Comparison of ENCODE assay signal across 24 mouse cellular contexts in genomic region chr7:99427987-99428386, GRCm38 (mm10). TPM values are rescaled to one million over a fixed set of nuclear protein-coding genes. Genes with fewer than 3 reads are reported as not detected.
DNase-seq lines count a peak whose midpoint lies in the region; ATAC-seq and TF ChIP-seq lines count a peak whose summit lies in the region.
"Had no signal": no experiment of that assay in that cellular context is flagged by ENCODE, and none has a peak within 500 bp of the region (broad histone marks: within the 10 kb centered on the region; RNA-seq: fewer than 3 reads in every experiment).

No protein-coding gene starts in this region.

- no peak for ATAC-seq in forebrain, postnatal 0 days
- ATAC-seq in hindbrain, embryonic 14.5 days (ENCODE audit: low FRiP score) = no peak
- no peak for ATAC-seq in inflammation-experienced regulatory T-cells, adult 6 months
- ATAC-seq: forebrain, embryonic 13.5 days; forebrain, embryonic 15.5 days had no signal

- H3K9ac ChIP-seq in forebrain, postnatal 0 days = no peak overlapping the region
- H3K9ac ChIP-seq in hindbrain, embryonic 14.5 days = no peak overlapping the region
- H3K9ac ChIP-seq: embryonic facial prominence, embryonic 13.5 days; embryonic facial prominence, embryonic 15.5 days; forebrain, embryonic 13.5 days; forebrain, embryonic 15.5 days had no signal

- no peaks in the 10 kb centered on the region for H3K27me3 ChIP-seq in forebrain, embryonic 10.5 days (ENCODE audit: poor library complexity, severe bottlenecking)
- no peaks in the 10 kb centered on the region for H3K27me3 ChIP-seq in forebrain, postnatal 0 days (ENCODE audit: insufficient read depth, low read length)
- no peaks in the 10 kb centered on the region for H3K27me3 ChIP-seq in hindbrain, embryonic 10.5 days (ENCODE audit: insufficient read depth, poor library complexity, severe bottlenecking)
- no peaks in the 10 kb centered on the region for H3K27me3 ChIP-seq in hindbrain, embryonic 14.5 days (ENCODE audit: control insufficient read depth, insufficient read depth, low read length)
- H3K27me3 ChIP-seq: embryonic facial prominence, embryonic 13.5 days; embryonic facial prominence, embryonic 15.5 days; forebrain, embryonic 13.5 days; forebrain, embryonic 15.5 days had no signal

- no peaks in the 10 kb centered on the region for H3K9me3 ChIP-seq in forebrain, embryonic 10.5 days
- H3K9me3 ChIP-seq in forebrain, postnatal 0 days (ENCODE audit: low read length) = no peaks in the 10 kb centered on the region
- H3K9me3 ChIP-seq in hindbrain, embryonic 10.5 days = no peaks in the 10 kb centered on the region
- no peaks in the 10 kb centered on the region for H3K9me3 ChIP-seq in hindbrain, embryonic 14.5 days (ENCODE audit: control insufficient read depth, low read length)
- H3K9me3 ChIP-seq: embryonic facial prominence, embryonic 13.5 days; embryonic facial prominence, embryonic 15.5 days; forebrain, embryonic 13.5 days; forebrain, embryonic 15.5 days had no signal

- H3K4me1 ChIP-seq in forebrain, embryonic 10.5 days = peaks cover 57% of the 10 kb centered on the region
- H3K4me1 ChIP-seq in forebrain, postnatal 0 days (ENCODE audit: insufficient read depth) = peaks cover 10% of the 10 kb centered on the region; the same call in 1 of the 2 replicates
- H3K4me1 ChIP-seq in hindbrain, embryonic 10.5 days (replicated peaks) = peaks cover 60% of the 10 kb centered on the region
- H3K4me1 ChIP-seq in hindbrain, embryonic 14.5 days (replicated peaks; ENCODE audit: control insufficient read depth, insufficient read depth, low read length) = peaks cover 18% of the 10 kb centered on the region

- H3K36me3 ChIP-seq in forebrain, embryonic 10.5 days (replicated peaks) = peaks cover 4% of the 10 kb centered on the region; the same call in 1 of the 2 replicates
- H3K36me3 ChIP-seq in forebrain, postnatal 0 days (ENCODE audit: insufficient read depth) = peaks cover 5% of the 10 kb centered on the region; the same call in 1 of the 2 replicates
- peaks cover 44% of the 10 kb centered on the region for H3K36me3 ChIP-seq in hindbrain, embryonic 10.5 days
- H3K36me3 ChIP-seq in hindbrain, embryonic 14.5 days (replicated peaks; ENCODE audit: control insufficient read depth, insufficient read depth) = peaks cover 3% of the 10 kb centered on the region; the same call in 1 of the 2 replicates
- H3K36me3 ChIP-seq: embryonic facial prominence, embryonic 13.5 days; embryonic facial prominence, embryonic 15.5 days; forebrain, embryonic 15.5 days had no signal

- TF ChIP-seq CTCF in forebrain, postnatal 0 days (IDR thresholded peaks at IDR 0.05; ENCODE audit: low read depth) = no peak

- H3K4me3 ChIP-seq in forebrain, embryonic 10.5 days = no peak overlapping the region
- no peak overlapping the region for H3K4me3 ChIP-seq in forebrain, postnatal 0 days (ENCODE audit: low read depth, low read length)
- no peak overlapping the region for H3K4me3 ChIP-seq in hindbrain, embryonic 10.5 days
- H3K4me3 ChIP-seq in hindbrain, embryonic 14.5 days (replicated peaks; ENCODE audit: low read length) = no peak overlapping the region
- H3K4me3 ChIP-seq: embryonic facial prominence, embryonic 13.5 days; embryonic facial prominence, embryonic 15.5 days; erythroblast, embryonic 14.5 days; forebrain, embryonic 13.5 days; forebrain, embryonic 15.5 days had no signal

- no peak overlapping the region for H3K4me2 ChIP-seq in forebrain, postnatal 0 days (ENCODE audit: low read depth)
- H3K4me2 ChIP-seq in hindbrain, embryonic 14.5 days (replicated peaks) = no peak overlapping the region
- H3K4me2 ChIP-seq: embryonic facial prominence, embryonic 13.5 days; embryonic facial prominence, embryonic 15.5 days; forebrain, embryonic 13.5 days; forebrain, embryonic 15.5 days had no signal

- no peak for DNase-seq in forebrain, embryonic 10.5 days (ENCODE audit: extremely low spot score, low spot score)
- no peak for DNase-seq in forebrain, postnatal 0 days
- DNase-seq in hindbrain, embryonic 10.5 days (ENCODE audit: low spot score) = no peak
- DNase-seq in hindbrain, embryonic 14.5 days (ENCODE audit: low spot score) = no peak
- DNase-seq: adrenal gland, adult 2 months; adrenal gland, postnatal 10 days; adrenal gland, postnatal 25 days; B cell, adult 2 months; cerebellum, adult 11 months; cerebellum, adult 18-20 months; cerebellum, adult 8-10 months; cerebellum, adult 9-11 months; cerebellum, postnatal 14 days; cerebellum, postnatal 36 days; embryo, embryonic 11 days had no signal

- H3K27ac ChIP-seq in forebrain, embryonic 10.5 days = peak overlapping the region; percentile 40; the same call in 1 of the 2 replicates
- H3K27ac ChIP-seq in forebrain, postnatal 0 days (ENCODE audit: low read depth, low read length) = no peak overlapping the region
- H3K27ac ChIP-seq in hindbrain, embryonic 10.5 days = 0 out of 2 replicates have a peak overlapping the region, but pooled peaks have one; percentile 5
- no peak overlapping the region for H3K27ac ChIP-seq in hindbrain, embryonic 14.5 days
- H3K27ac ChIP-seq: embryonic facial prominence, embryonic 13.5 days; embryonic facial prominence, embryonic 15.5 days; forebrain, embryonic 15.5 days had no signal

- WGBS in forebrain, embryonic 10.5 days = 95% methylated on average over 3 of the region's 3 CpGs
- WGBS in forebrain, postnatal 0 days = 89% methylated on average over 3 of the region's 3 CpGs
- WGBS in hindbrain, embryonic 10.5 days = 91% methylated on average over 3 of the region's 3 CpGs
- 96% methylated on average over 3 of the region's 3 CpGs for WGBS in hindbrain, embryonic 14.5 days

RNA-seq across cellular contexts. Expression of gene Klhl35, which starts 37.8 kb away (rescaled TPM):
- polyA plus RNA-seq in forebrain, embryonic 10.5 days (2016; fragmentation: Nextera tagmentation; extraction: Ambion mirVana) = 0.75 and 0.97 TPM in 2 replicates
- 3.8 and 4.5 TPM in 2 replicates for total RNA-seq in forebrain, postnatal 0 days (2014; rRNA removed)
- 3.1 and 3.4 TPM in 2 replicates for polyA plus RNA-seq in forebrain, postnatal 0 days (2015; fragmentation: Nextera tagmentation; extraction: Ambion mirVana)
- polyA plus RNA-seq in hindbrain, embryonic 10.5 days (2016; fragmentation: Nextera tagmentation; extraction: Ambion mirVana) = 5.9 and 24.4 TPM in 2 replicates
- polyA plus RNA-seq in hindbrain, embryonic 14.5 days (2014; fragmentation: Nextera tagmentation; extraction: Ambion mirVana) = 4.1 and 4.7 TPM in 2 replicates
- under 1 TPM in 1 of 3 experiments, not detected in 2; 0.52 TPM for polyA plus RNA-seq in inflammation-experienced regulatory T-cells, adult 6 months (2017; shearing (Covaris generic))
- total RNA-seq: common myeloid progenitor, adult 5-6 weeks; MEL had no signal
- polyA plus RNA-seq: CD4-positive, CD25-positive, alpha-beta regulatory T cell, adult 4 months; erythroblast, embryonic 14.5 days had no signal

RNA-seq across cellular contexts. Expression of gene Gdpd5, which starts 46.8 kb away (rescaled TPM):
- 12.7 and 15.9 TPM in 2 replicates for polyA plus RNA-seq in forebrain, embryonic 10.5 days (2016; fragmentation: Nextera tagmentation; extraction: Ambion mirVana)
- total RNA-seq in forebrain, postnatal 0 days (2014; rRNA removed) = 36.2 and 41.2 TPM in 2 replicates
- 30.9 and 38.2 TPM in 2 replicates for polyA plus RNA-seq in forebrain, postnatal 0 days (2015; fragmentation: Nextera tagmentation; extraction: Ambion mirVana)
- polyA plus RNA-seq in hindbrain, embryonic 10.5 days (2016; fragmentation: Nextera tagmentation; extraction: Ambion mirVana) = 33.8 and 43.8 TPM in 2 replicates
- polyA plus RNA-seq in hindbrain, embryonic 14.5 days (2014; fragmentation: Nextera tagmentation; extraction: Ambion mirVana) = 37.7 and 46.2 TPM in 2 replicates
- polyA plus RNA-seq in inflammation-experienced regulatory T-cells, adult 6 months (2017; shearing (Covaris generic)) = 10 to 100 TPM; 15.1 to 29.0 (median 17.5) TPM
- total RNA-seq: common myeloid progenitor, adult 5-6 weeks had no signal

RNA-seq across cellular contexts. Expression of gene Rps3, which starts 55.6 kb away (rescaled TPM):
- 762 and 795 TPM in 2 replicates for polyA plus RNA-seq in forebrain, embryonic 10.5 days (2016; fragmentation: Nextera tagmentation; extraction: Ambion mirVana)
- 1,114 and 1,634 TPM in 2 replicates for total RNA-seq in forebrain, postnatal 0 days (2014; rRNA removed)
- polyA plus RNA-seq in forebrain, postnatal 0 days (2015; fragmentation: Nextera tagmentation; extraction: Ambion mirVana) = 543 and 688 TPM in 2 replicates
- polyA plus RNA-seq in hindbrain, embryonic 10.5 days (2016; fragmentation: Nextera tagmentation; extraction: Ambion mirVana) = 680 and 779 TPM in 2 replicates
- polyA plus RNA-seq in hindbrain, embryonic 14.5 days (2014; fragmentation: Nextera tagmentation; extraction: Ambion mirVana) = 445 and 515 TPM in 2 replicates
- 1,000 to 10,000 TPM; 2,539 to 3,992 (median 2,708) TPM for polyA plus RNA-seq in inflammation-experienced regulatory T-cells, adult 6 months (2017; shearing (Covaris generic))

Comparison
In these comparisons a context has a peak if more than half of its experiments do, and no peak if none do; other contexts are left out.
1. H3K27ac ChIP-seq: peak in forebrain, embryonic 10.5 days (single experiment) and hindbrain, embryonic 10.5 days (single experiment); none in forebrain, postnatal 0 days (single experiment) and hindbrain, embryonic 14.5 days (single experiment).